Mouse (Mus musculus) midbrain, embryonic 10.5 days (tissue): ENCODE measurements at regions not wholly inside any gene's neighbourhood (a gene's known extent, or its start where the extent isn't known, plus 50 kb on each side); places are given as distances from the start of the nearest gene placed in this dataset.

ENCODE experiments used
- DNase-seq: peaks from one replicate; pipeline ENCODE4 v3.0.0-alpha.2; 2017; ENCODE audit warnings: low spot score
- H3K27ac ChIP-seq: fragments of 300-500 bp; sonication (generic); replicated peaks from 2 replicates; pipeline ENCODE4 v1.5.1; 2016; ENCODE audit warnings: mild to moderate bottlenecking
- H3K27me3 ChIP-seq: fragments of 300-500 bp; sonication (generic); 2 replicates; pipeline ENCODE4 v1.6.1; 2016; ENCODE audit warnings: low read depth, mild to moderate bottlenecking; ENCODE audit not compliant: poor library complexity, severe bottlenecking
- H3K36me3 ChIP-seq: fragments of 300-500 bp; sonication (generic); 2 replicates; pipeline ENCODE4 v1.6.1; 2016; ENCODE audit warnings: mild to moderate bottlenecking, moderate library complexity
- H3K4me1 ChIP-seq: fragments of 300-500 bp; sonication (generic); 2 replicates; pipeline ENCODE4 v1.6.1; 2016
- H3K4me3 ChIP-seq: fragments of 300-500 bp; sonication (generic); 2 replicates; pipeline ENCODE4 v1.5.1; 2016; ENCODE audit warnings: mild to moderate bottlenecking, moderate library complexity
- H3K9me3 ChIP-seq: fragments of 300-500 bp; sonication (generic); replicated peaks from 2 replicates; pipeline ENCODE4 v1.6.1; 2016; ENCODE audit warnings: mild to moderate bottlenecking
- WGBS: fragments of 180-500 bp; shearing (Covaris S2); methylation state at CpG from one replicate; pipeline ENCODE4 v1.1.7; 2016; 5-methylcytosine and 5-hydroxymethylcytosine counted together

DNA sequence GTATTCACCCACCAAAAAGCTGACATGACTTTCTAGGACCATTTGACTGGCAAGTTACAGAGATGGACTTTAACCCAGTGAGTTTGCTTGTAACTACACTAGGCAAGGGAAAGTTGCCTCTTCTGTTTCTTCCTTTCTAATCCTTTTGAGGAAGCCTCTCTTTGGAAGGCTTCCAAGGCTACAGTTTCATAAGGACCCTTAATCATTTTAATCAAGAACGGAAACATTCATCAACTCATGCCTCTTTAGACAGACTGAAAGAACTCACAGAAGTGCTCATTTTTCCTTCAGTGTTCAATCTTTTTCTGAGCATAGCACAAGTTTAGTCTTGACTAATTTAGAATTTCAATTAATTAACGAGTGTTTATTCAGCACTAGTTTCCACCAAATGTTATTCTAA, 84.2 kb downstream of the Ddx1 start:
- DNase-seq: no peak
- 85% methylated on average over 2 of the region's 2 CpGs for WGBS

DNA sequence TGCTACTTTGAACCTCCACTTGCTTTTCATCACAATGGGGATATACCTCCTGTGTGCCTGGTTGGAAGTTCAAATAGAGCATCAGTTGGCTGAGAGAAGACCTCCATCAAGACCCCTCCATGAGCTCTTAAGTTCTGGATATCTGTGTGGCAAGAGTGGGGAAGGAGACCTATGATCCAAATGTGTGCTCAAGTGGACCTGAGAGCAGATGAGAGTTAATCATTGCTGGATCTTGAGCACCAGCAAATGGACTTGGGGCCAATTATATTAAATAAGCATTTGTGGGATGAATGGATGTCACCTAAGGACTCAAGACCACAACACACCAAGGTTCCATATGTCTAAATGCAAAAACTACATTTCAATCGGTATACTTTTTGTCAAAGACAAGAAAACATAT, 88.0 kb downstream of the Ddx1 start:
- WGBS: 97% methylated on average over 1 of the region's 1 CpGs
- no peaks in the 10 kb centered on the region for H3K27me3 ChIP-seq
- no peaks in the 10 kb centered on the region for H3K9me3 ChIP-seq
- H3K36me3 ChIP-seq: no peaks in the 10 kb centered on the region
- H3K27ac ChIP-seq: no peak overlapping the region
- H3K4me3 ChIP-seq: no peak overlapping the region
- no peak for DNase-seq
- H3K4me1 ChIP-seq: peaks cover 22% of the 10 kb centered on the region

More for the DNA sequence above, 84.2 kb downstream of the Ddx1 start:
- Histone ChIP-seq H3K4me1 (peaks cover 12% of the 10 kb centered on the region), H3K36me3 (no peaks in the 10 kb centered on the region), H3K27ac (no peak overlapping the region), H3K4me3 (no peak overlapping the region), H3K27me3 (no peaks in the 10 kb centered on the region), H3K9me3 (no peaks in the 10 kb centered on the region)

GRCm38 (mm10) chr12:13159346-13160055, 89.5 kb downstream of the Ddx1 start:
- Histone ChIP-seq H3K27me3 (no peaks in the 10 kb centered on the region), H3K36me3 (no peaks in the 10 kb centered on the region), H3K4me3 (no peak overlapping the region), H3K9me3 (no peaks in the 10 kb centered on the region), H3K4me1 (peaks cover 22% of the 10 kb centered on the region), H3K27ac (peak overlapping the region; percentile 82)
- DNase-seq: peak; percentile 62

GRCm38 (mm10) chr12:13157666-13158381, 91.2 kb downstream of the Ddx1 start:
- H3K27me3 ChIP-seq: no peaks in the 10 kb centered on the region
- 0 out of 2 replicates have a peak overlapping the region, but pooled peaks have one; percentile 82 for H3K27ac ChIP-seq
- no peaks in the 10 kb centered on the region for H3K9me3 ChIP-seq
- no peaks in the 10 kb centered on the region for H3K36me3 ChIP-seq
- WGBS: 76% methylated on average over 7 of the region's 7 CpGs
- no peak overlapping the region for H3K4me3 ChIP-seq
- peaks cover 22% of the 10 kb centered on the region for H3K4me1 ChIP-seq
- DNase-seq: no peak

- 83% methylated on average over 10 of the region's 10 CpGs for WGBS
- H3K36me3 ChIP-seq: no peaks in the 10 kb centered on the region
- no peaks in the 10 kb centered on the region for H3K9me3 ChIP-seq
- peaks cover 22% of the 10 kb centered on the region for H3K4me1 ChIP-seq
- H3K27me3 ChIP-seq: no peaks in the 10 kb centered on the region
- DNase-seq: no peak
- no peak overlapping the region for H3K27ac ChIP-seq
- no peak overlapping the region for H3K4me3 ChIP-seq
Observed at GRCm38 (mm10) chr12:13157089-13157488, 91.9 kb downstream of the Ddx1 start.

DNA sequence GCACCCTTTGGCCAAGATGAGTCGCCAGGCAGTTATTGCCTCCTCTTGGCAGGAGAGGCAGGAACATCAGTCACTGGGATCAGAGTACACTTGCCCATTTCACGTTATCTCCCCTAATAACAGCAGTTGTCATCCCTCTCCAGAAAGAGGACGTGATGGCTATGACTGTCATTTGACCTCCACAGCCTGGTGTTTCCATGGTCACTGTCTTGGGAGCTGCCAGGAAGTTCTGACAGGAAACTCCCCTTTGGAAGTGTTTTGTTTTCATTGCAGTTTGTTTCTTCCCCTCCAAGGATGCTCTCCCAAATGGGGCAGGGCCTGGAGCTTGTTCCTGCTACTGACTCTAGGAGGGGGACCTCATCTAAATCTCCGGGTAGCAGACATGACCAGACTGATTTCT, 98.3 kb downstream of the Ddx1 start:
- no peak for DNase-seq
- Histone ChIP-seq H3K36me3 (no peaks in the 10 kb centered on the region), H3K27me3 (no peaks in the 10 kb centered on the region), H3K9me3 (no peaks in the 10 kb centered on the region), H3K4me1 (no peaks in the 10 kb centered on the region), H3K4me3 (no peak overlapping the region), H3K27ac (no peak overlapping the region)
- 75% methylated on average over 4 of the region's 4 CpGs for WGBS

GRCm38 (mm10) chr12:13147251-13147650, 101.8 kb downstream of the Ddx1 start:
- 86% methylated on average over 4 of the region's 4 CpGs for WGBS
- no peaks in the 10 kb centered on the region for H3K9me3 ChIP-seq
- no peaks in the 10 kb centered on the region for H3K4me1 ChIP-seq
- H3K27ac ChIP-seq: no peak overlapping the region
- H3K27me3 ChIP-seq: no peaks in the 10 kb centered on the region
- H3K36me3 ChIP-seq: no peaks in the 10 kb centered on the region
- no peak for DNase-seq
- no peak overlapping the region for H3K4me3 ChIP-seq

GRCm38 (mm10) chr12:13145186-13146115, 103.6 kb downstream of the Ddx1 start:
- 80% methylated on average over 10 of the region's 10 CpGs for WGBS
- H3K27ac ChIP-seq: no peak overlapping the region
- H3K4me3 ChIP-seq: no peak overlapping the region
- H3K9me3 ChIP-seq: no peaks in the 10 kb centered on the region
- H3K36me3 ChIP-seq: no peaks in the 10 kb centered on the region
- H3K27me3 ChIP-seq: no peaks in the 10 kb centered on the region
- DNase-seq: no peak
- H3K4me1 ChIP-seq: no peaks in the 10 kb centered on the region

DNA sequence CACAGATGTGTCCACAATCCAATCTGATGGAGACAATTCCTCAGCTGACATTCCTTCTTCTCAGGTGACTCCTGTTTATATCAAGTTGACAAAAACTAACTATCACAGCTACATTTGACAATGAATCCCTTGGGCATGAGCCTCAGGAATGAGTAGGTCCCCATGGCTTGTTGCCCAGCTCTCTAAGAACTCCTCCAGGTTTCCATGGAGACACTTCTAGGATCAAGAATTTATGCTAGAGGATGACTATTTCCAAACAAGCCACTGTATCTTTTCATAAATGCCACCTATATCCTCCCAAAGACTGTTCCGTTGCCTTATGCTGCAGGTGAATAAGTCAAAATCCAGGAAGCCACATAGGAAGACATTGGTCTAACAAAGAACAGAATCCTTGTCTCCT, 104.3 kb downstream of the Ddx1 start:
- no peak for DNase-seq
- Histone ChIP-seq H3K4me1 (no peaks in the 10 kb centered on the region), H3K36me3 (no peaks in the 10 kb centered on the region), H3K27me3 (no peaks in the 10 kb centered on the region), H3K9me3 (no peaks in the 10 kb centered on the region), H3K4me3 (no peak overlapping the region), H3K27ac (no peak overlapping the region)
- WGBS: 100% methylated on average over 1 of the region's 1 CpGs

DNA sequence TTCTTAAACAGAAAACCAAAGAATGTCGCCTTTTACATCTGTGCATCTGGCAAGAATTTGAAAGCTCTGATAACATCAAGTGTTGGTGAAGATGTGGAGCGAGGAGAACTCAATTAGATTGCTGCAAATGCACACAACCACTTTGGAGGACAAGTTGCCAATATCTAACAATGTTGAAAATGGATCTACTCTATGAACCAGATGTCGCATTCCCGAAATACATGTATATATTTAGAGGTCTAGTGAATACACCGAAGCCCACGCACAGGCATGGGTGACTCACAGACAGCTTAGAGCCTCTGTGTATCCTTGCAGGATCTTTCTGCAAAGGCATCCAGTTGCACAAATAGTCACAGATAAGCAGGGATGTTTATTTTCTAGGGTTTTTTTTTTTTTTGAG, 108.4 kb downstream of the Ddx1 start:
- H3K36me3 ChIP-seq: no peaks in the 10 kb centered on the region
- H3K27me3 ChIP-seq: no peaks in the 10 kb centered on the region
- H3K4me1 ChIP-seq: no peaks in the 10 kb centered on the region
- 93% methylated on average over 6 of the region's 6 CpGs for WGBS
- no peaks in the 10 kb centered on the region for H3K9me3 ChIP-seq
- no peak overlapping the region for H3K4me3 ChIP-seq
- no peak overlapping the region for H3K27ac ChIP-seq
- DNase-seq: no peak

DNA sequence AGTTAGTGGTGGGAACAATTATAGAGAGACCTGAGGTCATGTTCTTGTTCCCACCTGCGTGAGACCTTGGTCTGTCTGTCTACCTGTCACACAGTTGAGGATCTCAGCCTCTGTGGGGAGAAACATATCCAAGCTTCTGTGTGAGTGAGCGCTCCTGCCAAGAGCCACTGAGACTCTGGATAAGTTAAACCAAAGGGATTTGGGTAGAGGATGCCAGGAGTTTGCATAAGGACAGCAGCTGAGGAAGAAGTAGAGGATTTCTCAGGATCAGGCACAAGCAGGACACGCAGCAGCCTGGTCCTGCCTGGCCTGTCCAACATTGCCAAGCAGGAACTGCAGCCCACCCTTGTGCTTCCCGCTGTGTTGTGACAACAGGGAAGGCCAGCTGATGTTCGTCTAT, 109.8 kb downstream of the Ddx1 start:
- WGBS: 81% methylated on average over 5 of the region's 5 CpGs
- Histone ChIP-seq H3K4me1 (no peaks in the 10 kb centered on the region), H3K4me3 (no peak overlapping the region), H3K36me3 (no peaks in the 10 kb centered on the region), H3K27me3 (no peaks in the 10 kb centered on the region), H3K27ac (no peak overlapping the region), H3K9me3 (no peaks in the 10 kb centered on the region)
- DNase-seq: no peak

DNA sequence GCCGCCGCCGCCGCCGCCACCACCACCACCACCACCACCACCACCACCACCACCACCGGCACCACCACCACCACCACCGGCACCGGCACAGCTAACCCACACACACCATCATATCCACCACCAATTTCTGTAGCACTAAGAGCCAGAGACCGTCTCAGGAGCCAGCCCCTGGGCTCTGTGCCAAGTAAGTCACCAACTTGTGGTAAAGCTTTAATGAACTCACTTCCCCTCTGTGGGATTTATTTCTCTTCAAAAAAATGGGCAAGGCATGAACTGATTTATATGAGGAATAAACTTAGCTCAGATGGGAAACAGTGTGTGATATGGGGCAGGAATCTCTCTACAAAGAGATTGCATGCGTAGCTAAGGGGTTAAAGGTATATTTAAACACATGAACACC, 114.8 kb downstream of the Ddx1 start:
- WGBS: 83% methylated on average over 4 of the region's 10 CpGs
- Histone ChIP-seq H3K36me3 (no peaks in the 10 kb centered on the region), H3K27ac (no peak overlapping the region), H3K27me3 (no peaks in the 10 kb centered on the region), H3K9me3 (no peaks in the 10 kb centered on the region), H3K4me3 (no peak overlapping the region), H3K4me1 (no peaks in the 10 kb centered on the region)
- DNase-seq: no peak

DNA sequence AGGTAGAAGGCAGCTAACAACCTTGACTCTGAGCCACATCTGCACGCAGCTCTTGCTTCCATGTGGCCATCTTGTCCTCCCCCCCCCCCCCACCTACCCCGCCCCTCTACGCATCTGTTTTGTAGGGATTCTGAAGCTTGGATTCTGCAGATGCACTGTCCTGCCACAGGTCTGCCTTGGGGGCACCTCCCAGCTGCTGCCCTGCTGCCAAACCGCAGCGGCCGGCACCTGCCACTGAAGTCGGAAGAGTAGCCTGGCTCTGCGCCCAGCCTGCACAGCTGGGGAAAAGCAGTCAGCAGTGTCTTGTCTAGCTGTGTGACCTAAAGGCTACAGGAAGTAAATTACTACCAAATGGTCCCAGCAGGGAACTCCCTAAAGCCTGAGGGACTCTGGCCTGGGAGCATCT, 119.3 kb downstream of the Ddx1 start:
- Histone ChIP-seq H3K27ac (no peak overlapping the region), H3K4me1 (no peaks in the 10 kb centered on the region), H3K9me3 (no peaks in the 10 kb centered on the region), H3K4me3 (no peak overlapping the region), H3K36me3 (no peaks in the 10 kb centered on the region), H3K27me3 (no peaks in the 10 kb centered on the region)
- no peak for DNase-seq
- 76% methylated on average over 8 of the region's 8 CpGs for WGBS
